Mouse (Mus musculus) kidney, adult 2 months (tissue): Measurements from ENCODE around the gene Lpcat2b. TPM values are rescaled to one million over a fixed set of nuclear protein-coding genes. Genes with fewer than 3 reads are reported as not detected.
"Not testable (repeated sequence)": the region's sequence is repeated elsewhere in the genome, so short reads cannot be mapped to it uniquely, and the experiment has no call there.

ENCODE experiments used
- DNase-seq: peaks from one replicate; pipeline ENCODE4 v3.0.0; 2021
- H3K27ac ChIP-seq: fragments of 200-500 bp; 2 replicates; pipeline ENCODE4 v1.5.1; 2012; ENCODE audit warnings: low read depth, low read length, control low read depth, inconsistent platforms; ENCODE audit not compliant: insufficient read depth
- H3K27me3 ChIP-seq: fragments of 200-500 bp; replicated peaks from 2 replicates; pipeline ENCODE4 v1.6.1; 2012; ENCODE audit warnings: mild to moderate bottlenecking, moderate library complexity, low read length, inconsistent platforms; ENCODE audit not compliant: control insufficient read depth, insufficient read depth
- H3K36me3 ChIP-seq: fragments of 200-500 bp; 2 replicates; pipeline ENCODE4 v1.6.1; 2012; ENCODE audit warnings: mild to moderate bottlenecking, moderate library complexity, low read length, inconsistent platforms; ENCODE audit not compliant: control insufficient read depth, insufficient read depth
- H3K4me1 ChIP-seq: fragments of 200-500 bp; 2 replicates; pipeline ENCODE4 v1.6.1; 2011; ENCODE audit warnings: low read length; ENCODE audit not compliant: control insufficient read depth, insufficient read depth
- H3K4me3 ChIP-seq: fragments of 200-500 bp; 2 replicates; pipeline ENCODE4 v1.5.1; 2011; ENCODE audit warnings: mild to moderate bottlenecking, low read depth, low read length, control low read depth; ENCODE audit not compliant: insufficient read depth
- CTCF ChIP-seq: fragments of 200-500 bp; conservative IDR thresholded peaks from 2 replicates; pipeline ENCODE4 v1.5.1; 2011; ENCODE audit warnings: low read depth, mild to moderate bottlenecking, control low read depth, low read length, moderate library complexity, mixed read lengths; ENCODE audit not compliant: insufficient read depth, insufficient read length
- POLR2A ChIP-seq: fragments of 200-500 bp; IDR thresholded peaks from one replicate; pipeline ENCODE4 v1.6.1; 2011; ENCODE audit warnings: low read depth, low read length, control low read depth
- WGBS: fragments of 180-500 bp; shearing (Covaris S2); methylation state at CpG from one replicate; pipeline ENCODE4 v1.1.7; 2018; 5-methylcytosine and 5-hydroxymethylcytosine counted together
- polyA plus RNA-seq: library from polyadenylated mRNA; depleted of rRNA; stranded (reverse); fragments of >200 nt; gene quantifications from 2 replicates; pipeline ENCODE4 v1.2.3, GENCODE M21; 2012; rRNA removed

The Lpcat2b gene
- not detected in 2 replicates for polyA plus RNA-seq

GRCm38 (mm10) chr5:107431249-107431648, at the start of gene Lpcat2b:
TSS of gene Lpcat2b (plus strand) at chr5:107431549.
- no peaks in the 10 kb centered on the region for H3K27me3 ChIP-seq
- TF ChIP-seq CTCF (no peak), POLR2A (no peak)
- WGBS, result 75% methylated on average over 3 of the region's 3 CpGs
- H3K4me3 ChIP-seq, result no peak within 1 kb of the TSS
- no peak for DNase-seq
- H3K36me3 ChIP-seq, result no peaks in the 10 kb centered on the region
- H3K27ac ChIP-seq, result no peak within 1 kb of the TSS
- H3K4me1 ChIP-seq, result no peaks in the 10 kb centered on the region

GRCm38 (mm10) chr5:107386448-107386847, 44.9 kb upstream of the Lpcat2b start:
- not testable (repeated sequence) for H3K27ac ChIP-seq, DNase-seq, H3K4me1 ChIP-seq, H3K27me3 ChIP-seq, H3K36me3 ChIP-seq, H3K4me3 ChIP-seq

- no peaks in the 10 kb centered on the region for H3K36me3 ChIP-seq
- 94% methylated on average over 1 of the region's 1 CpGs for WGBS
Measured at GRCm38 (mm10) chr5:107387788-107388187, 43.6 kb upstream of the Lpcat2b start.

GRCm38 (mm10) chr5:107389373-107389772, 42.0 kb upstream of the Lpcat2b start:
- 87% methylated on average over 2 of the region's 2 CpGs for WGBS
- Histone ChIP-seq H3K4me1 (no peaks in the 10 kb centered on the region), H3K36me3 (no peaks in the 10 kb centered on the region), H3K27me3 (no peaks in the 10 kb centered on the region), H3K4me3 (no peak overlapping the region), H3K27ac (no peak overlapping the region)
- DNase-seq, result no peak
- TF ChIP-seq CTCF, result no peak
- no peak for TF ChIP-seq POLR2A

More at GRCm38 (mm10) chr5:107387788-107388187, 43.6 kb upstream of the Lpcat2b start:
- Histone ChIP-seq H3K27me3 (no peaks in the 10 kb centered on the region), H3K4me1 (no peaks in the 10 kb centered on the region), H3K4me3 (no peak overlapping the region), H3K27ac (no peak overlapping the region)
- no peak for DNase-seq
- no peak for TF ChIP-seq CTCF
- no peak for TF ChIP-seq POLR2A

GRCm38 (mm10) chr5:107394437-107394836, 36.9 kb upstream of the Lpcat2b start:
- Histone ChIP-seq H3K27me3 (no peaks in the 10 kb centered on the region), H3K36me3 (no peaks in the 10 kb centered on the region), H3K4me1 (no peaks in the 10 kb centered on the region), H3K4me3 (no peak overlapping the region), H3K27ac (no peak overlapping the region)
- no peak for TF ChIP-seq CTCF
- TF ChIP-seq POLR2A, result no peak
- no peak for DNase-seq
- 62% methylated on average over 2 of the region's 2 CpGs for WGBS

- WGBS, result 26% methylated on average over 5 of the region's 5 CpGs
- Histone ChIP-seq H3K27ac (no peak within 1 kb of the TSS), H3K4me3 (peak within 1 kb of the TSS; percentile 23), H3K36me3 (no peaks in the 10 kb centered on the region), H3K27me3 (0 out of 2 replicates have a peak, but pooled peaks cover 2% of the 10 kb centered on the region), H3K4me1 (no peaks in the 10 kb centered on the region)
- TF ChIP-seq POLR2A (no peak), CTCF (no peak)
- no peak for DNase-seq
Measured at GRCm38 (mm10) chr5:107402436-107402835, 28.9 kb upstream of the Lpcat2b start, which contains the start of gene Ephx4. TSS of gene Ephx4 (plus strand) at chr5:107402736.

- H3K4me1 ChIP-seq, result no peaks in the 10 kb centered on the region
- no peaks in the 10 kb centered on the region for H3K36me3 ChIP-seq
- 0 out of 2 replicates have a peak, but pooled peaks cover 2% of the 10 kb centered on the region for H3K27me3 ChIP-seq
- DNase-seq, result no peak
- TF ChIP-seq POLR2A (no peak), CTCF (no peak)
- peak overlapping the region; percentile 23 for H3K4me3 ChIP-seq
- no peak overlapping the region for H3K27ac ChIP-seq
- WGBS, result 1% methylated on average over 78 of the region's 80 CpGs
Measured at GRCm38 (mm10) chr5:107403011-107403946, 28.1 kb upstream of the Lpcat2b start.
